Mouse (Mus musculus): ENCODE results near the gene Ptprr. TPM values are rescaled to one million over a fixed set of nuclear protein-coding genes. Genes with fewer than 3 reads are reported as not detected.

Gene Ptprr
- polyA plus RNA-seq, 1 experiment from 2014 or later, result 14.6 TPM

- Histone ChIP-seq H3K9ac (ENCODE audit: low read length) (no peak overlapping the region), H3K27me3 (ENCODE audit: control insufficient read depth, insufficient read depth, low read length) (no peaks in the 10 kb centered on the region), H3K4me3 (ENCODE audit: low read depth, low read length) (no peak overlapping the region), H3K36me3 (ENCODE audit: control insufficient read depth, insufficient read depth, low read length) (no peaks in the 10 kb centered on the region), H3K4me2 (ENCODE audit: low read depth) (no peak overlapping the region), H3K9me3 (ENCODE audit: control insufficient read depth, low read length) (no peaks in the 10 kb centered on the region), H3K4me1 (ENCODE audit: control insufficient read depth, insufficient read depth, low read length) (no peaks in the 10 kb centered on the region), H3K27ac (ENCODE audit: low read depth, low read length) (no peak overlapping the region)
- DNase-seq (ENCODE audit: low spot score), result no peak
- no peak for ATAC-seq (ENCODE audit: insufficient read depth, low FRiP score, low TSS enrichment)
- whole genome bisulfite sequencing, result 58% methylated on average over 9 of the region's 9 CpGs
Observed at GRCm38 (mm10) chr10:116208727-116209115, 190.7 kb downstream of the Ptprr start.

DNA sequence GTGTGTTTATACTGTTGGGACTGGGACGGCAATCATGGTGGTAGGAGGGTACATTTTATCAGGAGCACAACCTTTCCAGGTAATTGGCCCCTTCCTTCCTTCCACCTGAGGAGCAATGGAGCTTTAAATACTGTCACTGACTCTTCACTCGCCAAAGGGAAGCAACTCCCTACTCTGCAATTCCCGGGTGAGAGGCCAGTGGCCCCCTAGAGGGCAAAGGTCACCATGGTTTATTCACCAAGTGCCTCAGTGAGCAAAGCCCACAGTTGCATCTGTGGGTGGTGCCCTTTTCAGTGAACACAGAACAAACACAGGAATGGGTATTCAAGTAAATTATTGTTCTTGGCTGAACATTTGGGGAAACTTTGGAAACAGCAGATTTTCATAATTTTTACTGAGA, 194.1 kb downstream of the Ptprr start:
- Histone ChIP-seq H3K4me2 (ENCODE audit: low read depth) (no peak overlapping the region), H3K4me3 (ENCODE audit: low read depth, low read length) (no peak overlapping the region), H3K4me1 (ENCODE audit: control insufficient read depth, insufficient read depth, low read length) (no peaks in the 10 kb centered on the region), H3K27me3 (ENCODE audit: control insufficient read depth, insufficient read depth, low read length) (no peaks in the 10 kb centered on the region), H3K36me3 (ENCODE audit: control insufficient read depth, insufficient read depth, low read length) (no peaks in the 10 kb centered on the region), H3K9me3 (ENCODE audit: control insufficient read depth, low read length) (no peaks in the 10 kb centered on the region), H3K9ac (ENCODE audit: low read length) (no peak overlapping the region), H3K27ac (ENCODE audit: low read depth, low read length) (no peak overlapping the region)
- WGBS, result 27% methylated on average over 3 of the region's 3 CpGs
- DNase-seq (ENCODE audit: low spot score), result no peak
- no peak for ATAC-seq (ENCODE audit: insufficient read depth, low FRiP score, low TSS enrichment)

- H3K9ac ChIP-seq (ENCODE audit: low read length), result no peak overlapping the region
- DNase-seq (ENCODE audit: low spot score) (no peak), ATAC-seq (ENCODE audit: insufficient read depth, low FRiP score, low TSS enrichment) (no peak)
- no peak overlapping the region for H3K4me2 ChIP-seq (ENCODE audit: low read depth)
- 81% methylated on average over 12 of the region's 12 CpGs for WGBS
- H3K4me1 ChIP-seq (ENCODE audit: control insufficient read depth, insufficient read depth, low read length), result no peaks in the 10 kb centered on the region
- H3K36me3 ChIP-seq (ENCODE audit: control insufficient read depth, insufficient read depth, low read length), result no peaks in the 10 kb centered on the region
- H3K27ac ChIP-seq (ENCODE audit: low read depth, low read length), result no peak overlapping the region
- H3K27me3 ChIP-seq (ENCODE audit: control insufficient read depth, insufficient read depth, low read length), result no peaks in the 10 kb centered on the region
- no peak overlapping the region for H3K4me3 ChIP-seq (ENCODE audit: low read depth, low read length)
- no peaks in the 10 kb centered on the region for H3K9me3 ChIP-seq (ENCODE audit: control insufficient read depth, low read length)
Observed at GRCm38 (mm10) chr10:116220336-116221118, 202.5 kb downstream of the Ptprr start.

DNA sequence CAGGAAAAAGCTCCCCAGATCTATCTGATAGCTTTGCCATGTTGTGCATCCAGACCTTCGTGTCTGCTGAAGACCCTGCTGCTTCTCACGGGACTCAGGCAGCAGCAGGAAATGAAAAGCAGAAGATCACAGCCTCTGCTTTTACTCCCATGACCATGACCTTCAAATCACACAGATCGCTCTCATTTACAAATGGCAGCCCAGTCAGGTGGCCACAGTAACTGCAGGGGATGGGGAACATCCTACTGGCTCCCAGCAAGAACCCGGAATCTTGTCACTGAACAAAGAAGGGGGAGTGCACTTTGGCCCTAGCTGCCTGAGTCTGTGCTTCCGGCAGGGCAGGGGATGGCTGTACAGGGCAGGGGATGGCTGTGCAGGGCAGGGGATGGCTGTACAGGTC, 217.3 kb downstream of the Ptprr start:
- Histone ChIP-seq H3K27ac (ENCODE audit: low read depth, low read length) (no peak overlapping the region), H3K9ac (ENCODE audit: low read length) (no peak overlapping the region), H3K27me3 (ENCODE audit: control insufficient read depth, insufficient read depth, low read length) (no peaks in the 10 kb centered on the region), H3K4me3 (ENCODE audit: low read depth, low read length) (no peak overlapping the region), H3K4me1 (ENCODE audit: control insufficient read depth, insufficient read depth, low read length) (no peaks in the 10 kb centered on the region), H3K9me3 (ENCODE audit: control insufficient read depth, low read length) (no peaks in the 10 kb centered on the region), H3K36me3 (ENCODE audit: control insufficient read depth, insufficient read depth, low read length) (no peaks in the 10 kb centered on the region), H3K4me2 (ENCODE audit: low read depth) (no peak overlapping the region)
- WGBS, result 56% methylated on average over 5 of the region's 5 CpGs
- no peak for DNase-seq (ENCODE audit: low spot score)
- ATAC-seq (ENCODE audit: insufficient read depth, low FRiP score, low TSS enrichment), result no peak

DNA sequence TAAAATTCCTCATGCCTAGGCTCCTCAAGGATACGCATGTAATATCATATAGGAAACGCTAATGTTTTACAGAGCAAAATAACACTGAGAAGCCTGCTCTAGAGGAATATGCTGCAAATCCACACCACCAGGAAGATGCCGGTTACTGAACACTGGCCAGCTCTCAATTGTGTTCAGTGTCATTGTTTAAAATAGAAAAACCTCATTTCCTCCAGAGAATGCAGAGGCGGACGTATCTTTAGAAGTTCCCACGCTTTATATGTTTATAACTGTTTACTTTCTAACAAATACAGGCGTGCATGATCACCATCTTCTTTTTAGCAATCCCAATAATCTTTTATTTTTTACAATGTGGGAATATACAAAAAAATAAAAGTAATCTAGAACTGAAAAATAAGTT, 224.2 kb downstream of the Ptprr start:
- Histone ChIP-seq H3K9me3 (ENCODE audit: control insufficient read depth, low read length) (no peaks in the 10 kb centered on the region), H3K36me3 (ENCODE audit: control insufficient read depth, insufficient read depth, low read length) (no peaks in the 10 kb centered on the region), H3K4me3 (ENCODE audit: low read depth, low read length) (no peak overlapping the region), H3K27ac (ENCODE audit: low read depth, low read length) (no peak overlapping the region), H3K4me2 (ENCODE audit: low read depth) (no peak overlapping the region), H3K9ac (ENCODE audit: low read length) (no peak overlapping the region), H3K27me3 (ENCODE audit: control insufficient read depth, insufficient read depth, low read length) (no peaks in the 10 kb centered on the region), H3K4me1 (ENCODE audit: control insufficient read depth, insufficient read depth, low read length) (no peaks in the 10 kb centered on the region)
- 78% methylated on average over 7 of the region's 7 CpGs for WGBS
- DNase-seq (ENCODE audit: low spot score) (no peak), ATAC-seq (ENCODE audit: insufficient read depth, low FRiP score, low TSS enrichment) (no peak)

DNA sequence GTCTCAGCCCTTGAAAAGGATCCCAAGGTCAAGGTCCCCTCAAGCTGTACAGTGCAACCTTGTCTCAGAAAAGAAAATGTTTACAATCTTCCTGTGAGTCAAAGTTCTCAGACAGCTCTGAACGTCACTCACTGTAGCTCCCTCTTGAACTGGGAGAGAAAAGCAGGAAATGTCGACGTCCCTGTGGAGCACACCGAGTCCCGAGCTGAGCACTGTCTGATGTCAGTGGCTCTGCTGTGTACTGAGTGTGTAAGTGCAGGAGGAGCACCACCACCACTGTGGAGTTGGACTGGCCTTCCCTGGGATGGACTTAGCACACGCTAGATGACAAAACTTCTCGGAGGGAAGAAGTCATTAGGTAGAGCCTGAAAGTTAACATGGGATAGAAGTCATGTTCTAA, 225.4 kb downstream of the Ptprr start:
- Histone ChIP-seq H3K9me3 (ENCODE audit: control insufficient read depth, low read length) (no peaks in the 10 kb centered on the region), H3K27ac (ENCODE audit: low read depth, low read length) (no peak overlapping the region), H3K4me3 (ENCODE audit: low read depth, low read length) (no peak overlapping the region), H3K36me3 (ENCODE audit: control insufficient read depth, insufficient read depth, low read length) (no peaks in the 10 kb centered on the region), H3K4me2 (ENCODE audit: low read depth) (no peak overlapping the region), H3K27me3 (ENCODE audit: control insufficient read depth, insufficient read depth, low read length) (no peaks in the 10 kb centered on the region), H3K9ac (ENCODE audit: low read length) (no peak overlapping the region), H3K4me1 (ENCODE audit: control insufficient read depth, insufficient read depth, low read length) (no peaks in the 10 kb centered on the region)
- DNase-seq (ENCODE audit: low spot score), result no peak
- ATAC-seq (ENCODE audit: insufficient read depth, low FRiP score, low TSS enrichment), result no peak
- 61% methylated on average over 7 of the region's 7 CpGs for whole genome bisulfite sequencing

GRCm38 (mm10) chr10:116245632-116246031, 227.6 kb downstream of the Ptprr start:
- ATAC-seq (ENCODE audit: insufficient read depth, low FRiP score, low TSS enrichment), result no peak
- WGBS, result 78% methylated on average over 2 of the region's 2 CpGs
- no peaks in the 10 kb centered on the region for H3K4me1 ChIP-seq (ENCODE audit: control insufficient read depth, insufficient read depth, low read length)

DNA sequence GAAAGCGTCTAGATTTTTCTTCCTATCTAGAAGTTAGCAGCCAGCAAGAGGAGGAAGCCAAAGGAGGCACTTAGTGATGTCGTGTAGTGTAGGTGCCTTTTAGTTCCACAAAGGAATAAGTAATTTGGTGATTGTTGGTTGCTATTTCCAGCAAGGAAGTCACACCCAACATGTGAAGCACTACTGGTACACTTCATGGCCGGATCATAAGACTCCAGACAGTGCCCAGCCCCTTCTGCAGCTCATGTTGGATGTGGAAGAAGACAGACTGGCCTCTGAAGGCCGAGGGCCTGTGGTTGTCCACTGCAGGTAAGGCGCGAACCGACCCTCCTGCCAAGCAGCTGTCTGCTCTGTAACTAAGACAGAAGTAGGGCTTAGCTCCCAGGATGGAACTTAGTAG, 234.7 kb downstream of the Ptprr start:
- H3K4me2 ChIP-seq (ENCODE audit: low read depth), result no peak overlapping the region
- H3K27ac ChIP-seq (ENCODE audit: low read depth, low read length), result no peak overlapping the region
- H3K4me1 ChIP-seq (ENCODE audit: control insufficient read depth, insufficient read depth, low read length), result no peaks in the 10 kb centered on the region
- no peaks in the 10 kb centered on the region for H3K36me3 ChIP-seq (ENCODE audit: control insufficient read depth, insufficient read depth, low read length)
- no peak overlapping the region for H3K9ac ChIP-seq (ENCODE audit: low read length)
- no peak overlapping the region for H3K4me3 ChIP-seq (ENCODE audit: low read depth, low read length)
- no peaks in the 10 kb centered on the region for H3K27me3 ChIP-seq (ENCODE audit: control insufficient read depth, insufficient read depth, low read length)
- DNase-seq (ENCODE audit: low spot score) (no peak), ATAC-seq (ENCODE audit: insufficient read depth, low FRiP score, low TSS enrichment) (no peak)
- no peaks in the 10 kb centered on the region for H3K9me3 ChIP-seq (ENCODE audit: control insufficient read depth, low read length)
- 86% methylated on average over 7 of the region's 7 CpGs for WGBS

More at GRCm38 (mm10) chr10:116245632-116246031, 227.6 kb downstream of the Ptprr start:
- no peaks in the 10 kb centered on the region for H3K9me3 ChIP-seq (ENCODE audit: control insufficient read depth, low read length)
- H3K9ac ChIP-seq (ENCODE audit: low read length), result no peak overlapping the region
- H3K4me2 ChIP-seq (ENCODE audit: low read depth), result no peak overlapping the region
- no peaks in the 10 kb centered on the region for H3K36me3 ChIP-seq (ENCODE audit: control insufficient read depth, insufficient read depth, low read length)
- DNase-seq (ENCODE audit: low spot score), result no peak
- no peak overlapping the region for H3K27ac ChIP-seq (ENCODE audit: low read depth, low read length)
- no peaks in the 10 kb centered on the region for H3K27me3 ChIP-seq (ENCODE audit: control insufficient read depth, insufficient read depth, low read length)
- H3K4me3 ChIP-seq (ENCODE audit: low read depth, low read length), result no peak overlapping the region

- WGBS, result 74% methylated on average over 6 of the region's 6 CpGs
Observed at GRCm38 (mm10) chr10:116253972-116254371, 236.0 kb downstream of the Ptprr start.

More at GRCm38 (mm10) chr10:116253972-116254371, 236.0 kb downstream of the Ptprr start:
- no peak for DNase-seq (ENCODE audit: low spot score)
- Histone ChIP-seq H3K4me2 (ENCODE audit: low read depth) (no peak overlapping the region), H3K4me3 (ENCODE audit: low read depth, low read length) (no peak overlapping the region), H3K9ac (ENCODE audit: low read length) (no peak overlapping the region), H3K4me1 (ENCODE audit: control insufficient read depth, insufficient read depth, low read length) (no peaks in the 10 kb centered on the region), H3K27me3 (ENCODE audit: control insufficient read depth, insufficient read depth, low read length) (no peaks in the 10 kb centered on the region), H3K9me3 (ENCODE audit: control insufficient read depth, low read length) (no peaks in the 10 kb centered on the region), H3K36me3 (ENCODE audit: control insufficient read depth, insufficient read depth, low read length) (no peaks in the 10 kb centered on the region), H3K27ac (ENCODE audit: low read depth, low read length) (no peak overlapping the region)
- ATAC-seq (ENCODE audit: insufficient read depth, low FRiP score, low TSS enrichment), result no peak

Data from neural tube, embryonic 11.5 days (tissue).